Mouse (Mus musculus): Measurements from ENCODE around the gene Pts. TPM values are rescaled to one million over a fixed set of nuclear protein-coding genes. Genes with fewer than 3 reads are reported as not detected.

Gene Pts
- polyA plus RNA-seq, 1 experiment = 29.4 TPM

DNA sequence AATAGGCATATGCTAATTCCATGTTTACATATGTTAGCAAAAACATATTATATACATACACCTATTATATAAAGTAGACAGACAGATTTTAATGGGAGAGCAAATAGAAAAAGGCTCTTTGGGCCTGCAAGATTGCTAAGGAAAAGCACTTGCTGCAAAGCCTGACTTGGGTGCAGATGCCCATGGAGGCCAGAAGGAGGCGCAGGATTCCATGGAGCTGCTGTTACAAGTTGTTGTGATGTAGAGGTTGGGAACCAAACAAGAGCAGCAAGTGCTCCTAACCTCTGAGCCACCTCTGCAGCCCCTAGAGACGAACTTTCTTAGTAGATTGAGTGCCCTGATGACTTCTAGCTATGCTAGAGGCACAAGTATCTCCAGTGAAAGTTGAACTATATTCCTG is 9.7 kb downstream of the Pts start:
- Histone ChIP-seq H3K27me3 (ENCODE audit: control insufficient read depth, insufficient read depth, insufficient read length) (no peaks in the 10 kb centered on the region), H3K4me2 (ENCODE audit: low read depth) (no peak overlapping the region), H3K36me3 (ENCODE audit: control insufficient read depth, insufficient read depth) (peaks cover 6% of the 10 kb centered on the region), H3K79me2 (ENCODE audit: control insufficient read depth, insufficient read depth) (no peaks in the 10 kb centered on the region), H3K4me3 (no peak overlapping the region), H3ac (ENCODE audit: control insufficient read depth, insufficient read length) (no peak overlapping the region)
- TF ChIP-seq MYOG (IDR thresholded peaks at IDR 0.05; ENCODE audit: control insufficient read depth in 1 of 3, insufficient read depth in 1 of 3, insufficient read length in 2 of 3, low read depth in 2 of 3) (no peak), E2F4 (IDR thresholded peaks at IDR 0.05; ENCODE audit: insufficient read depth) (no peak), MYOD1 (IDR thresholded peaks at IDR 0.05; ENCODE audit: control insufficient read depth in 1 of 3, insufficient read length in 2 of 3, low read depth in 2 of 3) (no peak), TCF3 (IDR thresholded peaks at IDR 0.05; ENCODE audit: insufficient read length, low read depth) (no peak), TCF12 (IDR thresholded peaks at IDR 0.05; ENCODE audit: insufficient read depth, poor library complexity, severe bottlenecking) (no peak), POLR2AphosphoS2 (IDR thresholded peaks at IDR 0.05; ENCODE audit: insufficient read length, low read depth) (no peak), USF1 (IDR thresholded peaks at IDR 0.05; ENCODE audit: low read depth) (no peak), REST (IDR thresholded peaks at IDR 0.05; ENCODE audit: insufficient read depth, insufficient read length) (no peak), CEBPB (IDR thresholded peaks at IDR 0.05; ENCODE audit: insufficient read depth, poor library complexity, severe bottlenecking) (no peak)

DNA sequence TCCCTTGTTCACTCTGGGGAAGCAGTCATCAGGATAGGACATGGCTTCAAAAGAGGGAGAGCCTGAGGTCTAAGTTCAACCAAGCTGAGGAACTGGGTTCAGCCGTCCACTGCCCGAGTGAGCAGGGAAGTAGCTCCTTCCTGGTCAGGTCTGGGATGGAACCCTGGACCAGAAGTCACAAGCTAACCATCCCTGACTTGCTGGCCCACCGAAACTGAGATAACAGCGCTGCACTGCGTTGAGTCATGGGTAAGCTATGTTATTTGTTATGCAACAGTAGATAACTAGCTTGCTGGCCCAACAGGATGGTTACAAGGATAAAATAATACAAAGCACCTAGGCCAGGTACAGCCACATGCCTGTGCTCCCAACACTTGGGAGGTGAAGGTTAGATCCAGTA is 13.1 kb downstream of the Pts start:
- Histone ChIP-seq H3K36me3 (ENCODE audit: control insufficient read depth, insufficient read depth) (no peaks in the 10 kb centered on the region), H3K4me3 (no peak overlapping the region), H3K4me2 (ENCODE audit: low read depth) (no peak overlapping the region), H3K79me2 (ENCODE audit: control insufficient read depth, insufficient read depth) (no peaks in the 10 kb centered on the region), H3ac (ENCODE audit: control insufficient read depth, insufficient read length) (no peak overlapping the region), H3K27me3 (ENCODE audit: control insufficient read depth, insufficient read depth, insufficient read length) (no peaks in the 10 kb centered on the region)
- no peak for TF ChIP-seq POLR2A (IDR thresholded peaks at IDR 0.05; ENCODE audit: insufficient read length, low read depth)
- no peak for TF ChIP-seq SRF (IDR thresholded peaks at IDR 0.05; ENCODE audit: control insufficient read depth, insufficient read length, low read depth)

DNA sequence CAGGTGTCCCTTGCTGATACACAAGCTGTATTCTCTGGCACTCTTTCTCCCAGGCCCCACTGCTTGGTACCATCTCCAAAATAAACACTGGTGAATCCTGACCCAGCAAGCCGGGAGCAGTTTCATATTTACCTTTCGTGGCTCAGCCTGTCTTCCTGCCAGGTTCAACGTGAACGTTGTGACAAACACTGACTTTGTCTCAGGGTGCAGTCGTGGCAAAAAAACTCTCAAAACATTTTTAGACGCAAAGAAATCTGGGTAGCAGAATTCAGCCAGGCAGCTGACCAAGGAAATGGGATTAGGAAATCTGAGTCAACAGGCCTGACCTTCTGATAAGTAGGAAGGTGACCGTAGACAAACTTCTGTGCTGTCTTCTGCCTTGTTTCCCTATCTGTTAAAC is 21.0 kb downstream of the Pts start:
- Histone ChIP-seq H3ac (ENCODE audit: control insufficient read depth, insufficient read length) (no peak overlapping the region), H3K79me2 (ENCODE audit: control insufficient read depth, insufficient read depth) (no peaks in the 10 kb centered on the region), H3K36me3 (ENCODE audit: control insufficient read depth, insufficient read depth) (no peaks in the 10 kb centered on the region), H3K27me3 (ENCODE audit: control insufficient read depth, insufficient read depth, insufficient read length) (no peaks in the 10 kb centered on the region), H3K4me2 (ENCODE audit: low read depth) (peak overlapping the region; percentile 30), H3K4me3 (no peak overlapping the region)
- TF ChIP-seq TCF3 (IDR thresholded peaks at IDR 0.05; ENCODE audit: insufficient read length, low read depth) (no peak), USF1 (IDR thresholded peaks at IDR 0.05; ENCODE audit: low read depth) (peak; percentile 7)

DNA sequence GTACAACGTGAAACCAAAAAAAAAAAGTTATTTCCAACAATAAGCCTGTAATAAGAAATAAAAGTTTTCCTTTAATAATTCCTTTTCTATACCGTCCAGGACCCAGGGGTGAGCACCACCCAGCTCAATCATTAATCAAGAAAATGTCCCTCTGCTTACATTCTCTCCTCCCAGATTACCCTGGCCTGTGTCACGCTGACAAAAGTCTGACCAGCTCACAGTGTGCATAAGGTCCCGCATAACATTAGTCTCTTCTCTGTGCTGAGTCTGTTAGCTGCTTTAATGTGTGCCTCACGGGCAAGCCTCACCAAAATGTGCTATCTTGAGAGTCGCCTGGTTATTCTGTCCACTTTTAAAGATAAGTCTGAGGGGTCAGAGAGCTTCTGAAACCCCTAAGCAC is 23.1 kb downstream of the Pts start:
- TF ChIP-seq SRF (IDR thresholded peaks at IDR 0.05; ENCODE audit: control insufficient read depth, insufficient read length, low read depth) (no peak), USF1 (IDR thresholded peaks at IDR 0.05; ENCODE audit: low read depth) (no peak), MYOG (IDR thresholded peaks at IDR 0.05; ENCODE audit: control insufficient read depth in 1 of 3, insufficient read depth in 1 of 3, insufficient read length in 2 of 3, low read depth in 2 of 3) (no peak), POLR2AphosphoS2 (IDR thresholded peaks at IDR 0.05; ENCODE audit: insufficient read length, low read depth) (no peak), MAX (IDR thresholded peaks at IDR 0.05; ENCODE audit: low read depth) (no peak), E2F4 (IDR thresholded peaks at IDR 0.05; ENCODE audit: insufficient read depth) (no peak), TCF12 (IDR thresholded peaks at IDR 0.05; ENCODE audit: insufficient read depth, poor library complexity, severe bottlenecking) (no peak), TCF3 (IDR thresholded peaks at IDR 0.05; ENCODE audit: insufficient read length, low read depth) (no peak), CEBPB (IDR thresholded peaks at IDR 0.05; ENCODE audit: insufficient read depth, poor library complexity, severe bottlenecking) (no peak), REST (IDR thresholded peaks at IDR 0.05; ENCODE audit: insufficient read depth, insufficient read length) (no peak), POLR2A (IDR thresholded peaks at IDR 0.05; ENCODE audit: insufficient read length, low read depth) (no peak)
- H3K4me3 ChIP-seq = no peak overlapping the region
- H3K36me3 ChIP-seq (ENCODE audit: control insufficient read depth, insufficient read depth) = no peaks in the 10 kb centered on the region
- no peak overlapping the region for H3ac ChIP-seq (ENCODE audit: control insufficient read depth, insufficient read length)
- no peak overlapping the region for H3K4me2 ChIP-seq (ENCODE audit: low read depth)
- no peaks in the 10 kb centered on the region for H3K79me2 ChIP-seq (ENCODE audit: control insufficient read depth, insufficient read depth)
- no peaks in the 10 kb centered on the region for H3K27me3 ChIP-seq (ENCODE audit: control insufficient read depth, insufficient read depth, insufficient read length)

DNA sequence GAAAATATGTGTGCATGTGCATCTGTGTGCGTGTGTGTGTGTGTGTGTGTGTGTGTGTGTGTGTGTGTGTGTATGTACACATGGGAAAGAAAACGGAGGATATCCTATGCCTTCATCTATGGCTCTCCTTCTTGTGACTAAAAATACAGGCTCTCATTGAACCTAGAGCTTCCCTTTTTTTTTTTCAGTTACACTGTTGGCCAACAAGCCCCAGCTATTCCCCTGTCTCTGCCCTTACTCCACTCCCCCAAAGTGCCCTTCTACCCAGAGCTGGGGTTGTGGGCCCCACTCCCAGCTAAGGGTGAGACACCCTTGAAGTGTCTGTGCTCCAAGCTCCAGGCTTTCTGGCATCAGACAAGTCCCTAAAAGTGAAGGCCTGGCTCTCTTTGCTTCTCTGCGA is 25.6 kb downstream of the Pts start:
- Histone ChIP-seq H3K4me3 (no peak overlapping the region), H3K4me2 (ENCODE audit: low read depth) (no peak overlapping the region), H3K27me3 (ENCODE audit: control insufficient read depth, insufficient read depth, insufficient read length) (no peaks in the 10 kb centered on the region), H3K36me3 (ENCODE audit: control insufficient read depth, insufficient read depth) (no peaks in the 10 kb centered on the region), H3K79me2 (ENCODE audit: control insufficient read depth, insufficient read depth) (no peaks in the 10 kb centered on the region), H3ac (ENCODE audit: control insufficient read depth, insufficient read length) (no peak overlapping the region)
- TF ChIP-seq POLR2A (IDR thresholded peaks at IDR 0.05; ENCODE audit: insufficient read length, low read depth) (no peak), SRF (IDR thresholded peaks at IDR 0.05; ENCODE audit: control insufficient read depth, insufficient read length, low read depth) (no peak), MYOD1 (IDR thresholded peaks at IDR 0.05; ENCODE audit: control insufficient read depth in 1 of 3, insufficient read length in 2 of 3, low read depth in 2 of 3) (no peak), TCF3 (IDR thresholded peaks at IDR 0.05; ENCODE audit: insufficient read length, low read depth) (no peak), E2F4 (IDR thresholded peaks at IDR 0.05; ENCODE audit: insufficient read depth) (no peak), REST (IDR thresholded peaks at IDR 0.05; ENCODE audit: insufficient read depth, insufficient read length) (no peak), USF1 (IDR thresholded peaks at IDR 0.05; ENCODE audit: low read depth) (no peak), TCF12 (IDR thresholded peaks at IDR 0.05; ENCODE audit: insufficient read depth, poor library complexity, severe bottlenecking) (no peak), MAX (IDR thresholded peaks at IDR 0.05; ENCODE audit: low read depth) (no peak), CEBPB (IDR thresholded peaks at IDR 0.05; ENCODE audit: insufficient read depth, poor library complexity, severe bottlenecking) (no peak)

Measured in myocyte (in vitro differentiated cells).